Mouse (Mus musculus) T-cell, adult 2 months (primary cell): Measurements from ENCODE around the gene Fam102a.

Experiments
- DNase-seq: peaks from one replicate; pipeline ENCODE4 v3.0.0; 2022; ENCODE audit warnings: low spot score

Fam102a gene

GRCm38 (mm10) chr2:32514335-32514734 lies 20.8 kb upstream of the Fam102a start:
- peak; percentile 53 for DNase-seq

DNA sequence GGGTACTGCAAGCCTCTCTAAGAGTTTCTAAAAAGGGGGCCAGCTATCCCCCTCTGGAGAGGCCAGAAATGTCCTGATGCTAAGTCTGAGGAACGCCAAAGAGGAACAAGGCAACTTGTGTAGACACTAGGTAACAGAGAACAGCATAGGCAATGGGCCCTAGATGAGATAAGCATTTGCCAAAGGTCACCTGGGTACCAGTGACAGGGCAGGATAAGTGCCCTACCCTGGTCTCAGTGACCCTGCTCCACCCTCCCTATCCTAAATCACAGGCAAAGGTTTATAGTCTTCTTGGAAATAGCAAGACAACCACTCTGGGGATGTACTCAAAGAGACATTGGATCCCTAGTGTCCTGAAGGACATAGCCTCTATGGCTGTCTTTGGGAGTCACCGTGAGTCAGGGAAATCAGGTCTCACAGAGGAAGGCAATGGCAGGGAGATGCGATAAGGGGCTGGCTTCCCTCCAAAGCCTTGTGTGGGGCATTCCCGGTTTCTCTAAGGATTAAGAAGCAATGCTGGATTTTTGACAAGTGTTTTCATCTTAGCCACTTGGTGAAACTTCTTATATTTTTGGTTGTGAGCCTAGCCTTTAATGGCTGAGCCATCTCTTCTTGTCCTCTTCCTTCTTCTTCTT lies 17.8 kb upstream of the Fam102a start:
- DNase-seq, result no peak

DNA sequence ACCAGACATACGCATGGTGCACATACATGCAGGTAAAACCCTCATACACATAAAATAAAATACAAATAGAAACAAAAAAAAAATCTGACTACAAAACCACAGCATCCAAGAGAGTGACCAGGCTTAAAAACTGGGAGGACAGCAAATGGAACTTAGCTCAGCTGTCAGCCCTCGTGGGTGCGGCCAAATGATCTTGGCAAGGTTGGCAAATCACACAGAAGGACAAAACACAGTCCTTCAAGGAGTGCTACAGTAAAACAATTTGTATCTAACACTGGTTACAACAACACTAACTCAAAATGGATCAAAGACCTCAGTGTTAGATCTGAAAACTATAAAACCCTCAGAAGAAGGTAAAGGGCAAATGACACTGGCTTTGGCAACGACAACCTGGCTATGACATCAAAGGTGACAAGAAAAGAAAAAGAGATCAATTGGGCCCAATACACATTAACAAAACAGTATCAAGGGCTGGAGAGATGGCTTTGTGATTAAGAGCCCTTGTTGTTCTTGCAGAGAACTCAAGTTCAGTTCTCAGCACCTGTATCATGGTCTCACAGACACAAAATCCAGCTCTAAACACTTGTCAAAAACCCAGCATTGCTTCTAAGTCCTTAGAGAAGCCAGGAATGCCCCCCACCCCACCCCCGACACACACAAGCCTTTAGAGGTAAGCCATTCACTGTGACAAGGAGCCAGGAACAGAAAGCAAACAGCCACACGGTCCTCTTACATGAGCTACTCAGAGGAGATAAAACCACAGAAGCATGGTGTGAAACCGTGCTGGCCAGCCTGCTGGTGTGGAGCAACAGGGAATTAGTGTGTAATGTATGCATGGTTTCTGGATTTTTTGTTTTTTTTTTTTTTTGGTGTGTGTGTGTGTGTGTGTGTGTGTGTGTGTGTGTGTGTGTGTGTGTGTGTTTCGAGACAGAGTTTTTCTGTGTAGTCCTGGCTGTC lies 14.8 kb upstream of the Fam102a start:
- DNase-seq, result peak; percentile 55

- DNase-seq, result no peak
Observed at GRCm38 (mm10) chr2:32524536-32525031, 10.5 kb upstream of the Fam102a start.

DNA sequence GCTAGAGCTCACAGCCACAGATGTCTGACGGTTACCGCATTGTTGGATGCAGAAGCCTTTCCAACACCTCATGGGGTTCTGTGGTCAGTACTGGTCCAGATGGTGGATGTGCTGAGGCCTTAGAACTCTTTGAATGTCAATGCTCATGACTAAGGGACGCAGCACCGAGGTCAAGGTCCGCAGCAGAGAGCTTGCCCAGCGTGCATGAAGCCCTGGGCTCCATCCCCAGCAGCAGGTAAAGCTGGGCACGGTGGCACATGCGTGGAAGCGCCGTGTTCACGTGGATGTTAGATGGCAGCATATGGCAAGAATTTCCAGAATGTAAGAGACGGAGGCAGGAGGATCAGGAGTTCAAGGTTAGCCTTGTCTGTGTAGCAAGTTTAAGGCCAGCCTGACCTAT lies 9.3 kb upstream of the Fam102a start:
- DNase-seq, result no peak

GRCm38 (mm10) chr2:32527468-32527966 lies 7.6 kb upstream of the Fam102a start:
- no peak for DNase-seq

GRCm38 (mm10) chr2:32528326-32528725 lies 6.8 kb upstream of the Fam102a start:
- no peak for DNase-seq

DNA sequence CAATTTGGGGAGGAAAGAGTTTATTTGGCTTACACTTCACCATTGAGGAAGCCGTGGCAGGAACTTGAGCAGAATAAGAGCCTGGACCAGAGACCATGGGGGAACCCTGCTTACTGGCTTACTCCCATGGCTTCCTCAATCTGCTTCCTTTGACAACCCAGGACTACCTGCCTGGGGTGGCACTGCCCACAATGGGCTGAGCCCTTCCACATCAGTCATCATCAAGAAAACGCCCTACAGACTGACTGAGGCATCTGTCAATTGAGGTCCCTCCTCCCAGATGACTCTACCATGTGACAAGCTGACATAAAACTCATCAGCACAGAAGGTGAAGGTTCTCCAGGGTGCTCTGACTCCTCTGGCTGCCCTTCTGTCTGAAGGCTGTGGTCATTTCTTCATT lies 4.7 kb upstream of the Fam102a start:
- no peak for DNase-seq

GRCm38 (mm10) chr2:32533163-32533562 lies 2.0 kb upstream of the Fam102a start:
- DNase-seq, result no peak

- peak; percentile 51 for DNase-seq
Observed at GRCm38 (mm10) chr2:32534061-32534732, 935 bp upstream of the Fam102a start.

DNA sequence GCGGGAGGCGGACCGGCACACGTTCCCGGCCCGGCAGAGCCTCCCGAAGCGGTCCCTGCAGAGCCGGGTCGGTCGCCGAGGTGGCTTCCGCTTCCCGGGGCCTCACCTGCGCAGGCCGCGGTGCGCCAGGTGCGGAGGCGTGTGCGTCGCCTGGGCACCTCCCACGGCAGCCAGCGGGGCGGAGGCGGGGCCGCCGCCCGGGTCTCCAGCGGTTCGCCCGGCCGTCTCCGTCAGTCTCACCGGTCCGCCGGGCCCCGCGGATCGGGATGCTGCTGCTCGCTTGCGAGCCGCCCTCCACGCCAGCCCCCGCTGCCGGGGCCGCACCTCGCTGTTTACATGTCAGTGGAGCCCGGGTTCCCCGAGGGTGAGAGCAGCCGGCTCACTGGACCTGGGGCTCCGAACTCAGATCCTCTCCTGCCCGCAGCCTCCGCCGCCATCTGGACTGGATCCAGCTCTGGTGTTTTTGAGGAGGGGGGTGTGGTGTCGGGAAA lies 414 bp downstream of the Fam102a start:
- DNase-seq, result peak; percentile 83

DNA sequence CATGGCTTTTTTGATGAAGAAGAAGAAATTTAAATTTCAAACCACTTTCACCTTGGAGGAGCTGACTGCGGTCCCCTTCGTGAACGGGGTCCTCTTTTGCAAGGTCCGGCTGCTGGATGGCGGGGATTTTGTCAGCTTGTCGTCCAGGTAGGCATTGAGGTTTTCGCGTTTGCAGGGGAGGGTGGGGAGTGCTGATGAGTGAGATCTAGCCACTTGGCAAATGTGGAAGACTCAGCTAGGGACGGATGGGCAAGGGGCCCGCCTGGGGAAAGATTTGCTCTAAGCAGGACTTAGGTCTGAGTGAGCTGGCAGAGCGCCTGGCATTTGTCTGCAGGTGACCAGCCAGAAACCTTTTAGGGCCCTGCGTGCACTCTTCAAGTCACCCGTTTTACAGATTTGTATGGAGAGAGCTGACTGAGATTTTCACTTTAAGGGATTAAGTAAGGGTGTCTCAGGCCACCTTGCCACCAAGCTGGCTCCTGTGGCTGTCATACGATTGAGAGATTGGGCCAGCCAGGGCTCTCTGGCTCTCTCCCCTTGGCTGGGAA lies 1.0 kb downstream of the Fam102a start:
- no peak for DNase-seq

GRCm38 (mm10) chr2:32536634-32537359 lies 1.7 kb downstream of the Fam102a start:
- DNase-seq, result no peak

GRCm38 (mm10) chr2:32537360-32537905 lies 2.3 kb downstream of the Fam102a start:
- no peak for DNase-seq

DNA sequence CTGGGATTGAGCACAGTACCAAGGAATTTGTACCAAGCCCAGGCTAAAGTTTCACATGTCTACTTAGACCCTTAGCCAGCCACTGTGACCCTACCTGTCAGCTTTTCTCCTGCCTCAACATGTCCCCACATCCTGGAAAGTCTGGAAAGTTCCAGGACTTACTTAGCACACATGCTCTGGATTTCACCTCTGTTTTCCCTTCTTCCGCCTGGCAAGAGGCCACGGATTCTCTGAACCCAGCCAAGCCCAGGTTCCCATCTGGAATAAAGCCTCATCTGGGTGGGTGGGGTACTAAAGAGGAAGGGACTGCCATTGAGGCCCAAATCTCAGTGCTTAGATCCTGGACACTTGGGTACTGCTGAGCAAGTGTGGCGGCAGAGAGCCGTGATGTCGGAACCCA lies 2.8 kb downstream of the Fam102a start:
- no peak for DNase-seq

- no peak for DNase-seq
Observed at GRCm38 (mm10) chr2:32538461-32538860, 3.3 kb downstream of the Fam102a start.

GRCm38 (mm10) chr2:32539452-32539981 lies 4.4 kb downstream of the Fam102a start:
- DNase-seq, result no peak

GRCm38 (mm10) chr2:32541333-32541908 lies 6.3 kb downstream of the Fam102a start:
- DNase-seq, result no peak

GRCm38 (mm10) chr2:32541986-32542573 lies 6.9 kb downstream of the Fam102a start:
- DNase-seq, result peak; percentile 89

GRCm38 (mm10) chr2:32543031-32543449 lies 7.9 kb downstream of the Fam102a start:
- DNase-seq, result no peak
